Mouse (Mus musculus) embryonic fibroblast, embryonic 13.5 days (primary cell): ENCODE data around the gene Rnase1. TPM values are rescaled to one million over a fixed set of nuclear protein-coding genes. Genes with fewer than 3 reads are reported as not detected.
"Not testable (repeated sequence)": the region's sequence is repeated elsewhere in the genome, so short reads cannot be mapped to it uniquely, and the experiment has no call there.

ENCODE experiments used
- H3K27ac ChIP-seq: 2 replicates; pipeline ENCODE4 v1.5.1; 2012; ENCODE audit warnings: low read length, control low read depth, inconsistent platforms; ENCODE audit not compliant: insufficient read depth
- H3K4me1 ChIP-seq: 2 replicates; pipeline ENCODE4 v1.6.1; 2011; ENCODE audit warnings: low read length; ENCODE audit not compliant: control insufficient read depth, insufficient read depth
- H3K4me3 ChIP-seq: 2 replicates; pipeline ENCODE4 v1.5.1; 2011; ENCODE audit warnings: mild to moderate bottlenecking, control low read depth, low read length; ENCODE audit not compliant: insufficient read depth
- CTCF ChIP-seq: IDR thresholded peaks from 2 replicates; pipeline ENCODE4 v1.5.1; 2011; ENCODE audit warnings: mild to moderate bottlenecking, control low read depth, low read length, moderate library complexity, borderline replicate concordance; ENCODE audit not compliant: insufficient read depth
- POLR2A ChIP-seq: IDR thresholded peaks from 2 replicates; pipeline ENCODE4 v1.6.1; 2011; ENCODE audit warnings: low read depth, mild to moderate bottlenecking, control low read depth, low read length, moderate library complexity
- polyA plus RNA-seq: library from polyadenylated mRNA; stranded (reverse); fragments of >200 nt; gene quantifications from 2 replicates; pipeline ENCODE4 v1.2.4, GENCODE M21; 2011; ENCODE audit warnings: low read depth; ENCODE audit not compliant: missing spikeins, insufficient read length

Gene Rnase1
- polyA plus RNA-seq, 1 experiment = not detected

GRCm38 (mm10) chr14:51113916-51114560 is 32.5 kb downstream of the Rnase1 start, which contains the start of gene Eddm3b:
Gene Eddm3b (plus strand): TSS chr14:51114426.
- no peak within 1 kb of the TSS for H3K27ac ChIP-seq
- no peak within 1 kb of the TSS for H3K4me3 ChIP-seq
- no peak for TF ChIP-seq POLR2A
- no peak for TF ChIP-seq CTCF
- no peaks in the 10 kb centered on the region for H3K4me1 ChIP-seq

DNA sequence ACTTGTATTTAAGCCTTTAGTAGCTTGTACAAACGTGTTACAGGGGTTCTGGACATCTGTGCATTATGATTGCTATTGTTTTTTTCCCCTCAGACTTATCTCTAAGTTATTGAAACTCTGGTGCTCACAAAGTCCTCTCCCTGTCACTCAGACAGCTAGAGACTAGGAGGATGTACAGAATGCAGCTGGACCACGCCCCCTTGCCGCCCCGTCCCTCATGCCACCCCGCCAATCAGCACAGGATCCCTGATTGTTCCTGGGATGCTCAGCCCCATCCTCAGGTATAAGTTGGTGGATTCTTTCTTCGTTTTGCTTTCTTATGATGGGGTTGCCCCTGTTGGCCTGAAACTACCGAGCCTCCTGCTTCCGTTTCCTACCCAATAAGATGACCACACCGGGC is 33.1 kb downstream of the Rnase1 start:
- H3K27ac ChIP-seq = no peak overlapping the region
- H3K4me3 ChIP-seq = no peak overlapping the region
- no peak for TF ChIP-seq POLR2A
- TF ChIP-seq CTCF = no peak
- H3K4me1 ChIP-seq = no peaks in the 10 kb centered on the region

DNA sequence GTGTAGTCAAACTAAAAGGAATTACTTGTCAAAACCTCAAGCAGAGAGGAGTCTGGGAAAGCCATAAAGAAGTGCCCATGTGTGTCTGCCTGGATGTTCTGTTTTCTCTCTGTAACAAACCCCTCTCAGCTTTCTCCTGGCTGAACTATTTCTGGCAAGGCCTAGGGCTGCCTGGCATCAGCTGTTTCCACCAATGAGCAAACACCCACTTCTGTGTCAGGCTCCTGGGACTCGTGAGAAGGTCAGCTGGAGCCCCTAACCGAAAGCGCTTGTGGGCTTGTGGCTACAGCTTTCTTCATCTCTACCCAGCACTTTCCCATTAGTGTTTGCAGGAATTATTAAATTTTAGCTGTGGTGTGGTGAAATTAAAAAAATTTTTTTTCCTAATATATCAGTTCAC is 34.6 kb downstream of the Rnase1 start:
- no peak for TF ChIP-seq CTCF
- no peak for TF ChIP-seq POLR2A

GRCm38 (mm10) chr14:51106449-51106967 is 40.1 kb downstream of the Rnase1 start:
- Histone ChIP-seq H3K4me3 (no peak overlapping the region), H3K4me1 (no peaks in the 10 kb centered on the region), H3K27ac (no peak overlapping the region)
- TF ChIP-seq POLR2A (no peak), CTCF (no peak)

More for the DNA sequence above, 34.6 kb downstream of the Rnase1 start:
- no peaks in the 10 kb centered on the region for H3K4me1 ChIP-seq
- H3K27ac ChIP-seq = no peak overlapping the region
- H3K4me3 ChIP-seq = no peak overlapping the region

DNA sequence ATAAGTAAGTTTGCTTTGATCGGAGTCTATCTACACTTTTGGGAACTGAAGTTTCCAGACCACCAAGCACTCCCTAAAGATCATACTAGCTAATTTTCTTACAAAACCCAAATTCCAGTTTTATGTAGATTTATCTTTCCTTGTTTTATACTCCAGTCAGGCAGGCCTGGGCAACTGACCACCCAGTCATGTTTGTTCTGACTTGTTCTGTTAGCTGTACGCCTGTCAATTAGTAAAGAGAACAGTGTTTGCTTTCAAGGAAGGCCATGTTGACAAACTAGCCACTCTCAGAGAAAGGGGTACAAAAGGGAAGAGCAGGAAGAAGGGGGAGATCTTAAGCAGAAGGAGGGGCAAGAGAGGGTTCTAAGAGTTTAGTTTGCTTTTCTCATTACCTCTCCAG is 42.2 kb downstream of the Rnase1 start:
- TF ChIP-seq CTCF (no peak), POLR2A (no peak)

DNA sequence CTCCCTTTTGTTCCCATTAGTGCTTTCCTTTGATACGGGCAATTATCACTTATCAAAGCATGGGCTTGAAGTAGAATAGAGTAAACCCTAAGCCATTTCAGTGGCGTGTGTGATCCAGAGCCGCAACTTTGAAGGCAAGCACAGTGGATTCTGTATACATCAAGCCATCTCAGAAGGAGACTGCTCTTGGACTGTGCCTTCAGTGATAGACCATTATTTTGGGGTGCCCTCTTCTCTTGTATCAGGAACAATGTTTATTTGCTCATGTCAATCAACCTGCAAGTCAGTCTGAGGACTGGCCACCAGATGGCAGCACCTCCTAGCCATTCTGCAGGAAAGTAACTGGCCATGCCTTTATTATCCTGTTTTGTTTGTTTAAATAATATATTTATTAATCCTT is 43.4 kb downstream of the Rnase1 start:
- Histone ChIP-seq H3K4me1 (no peaks in the 10 kb centered on the region), H3K27ac (no peak overlapping the region), H3K4me3 (no peak overlapping the region)
- TF ChIP-seq CTCF (peak; percentile 77; the same call in 1 of the 2 replicates), POLR2A (no peak)

More for the DNA sequence above, 42.2 kb downstream of the Rnase1 start:
- H3K4me3 ChIP-seq = no peak overlapping the region
- H3K27ac ChIP-seq = no peak overlapping the region
- H3K4me1 ChIP-seq = no peaks in the 10 kb centered on the region

GRCm38 (mm10) chr14:51101284-51101683 is 45.3 kb downstream of the Rnase1 start:
- TF ChIP-seq CTCF (no peak), POLR2A (no peak)
- Histone ChIP-seq H3K27ac (no peak overlapping the region), H3K4me1 (no peaks in the 10 kb centered on the region), H3K4me3 (no peak overlapping the region)

GRCm38 (mm10) chr14:51098921-51099320 is 47.7 kb downstream of the Rnase1 start:
- no peak overlapping the region for H3K4me3 ChIP-seq
- no peak overlapping the region for H3K27ac ChIP-seq
- no peak for TF ChIP-seq POLR2A
- TF ChIP-seq CTCF = no peak
- H3K4me1 ChIP-seq = peaks cover 5% of the 10 kb centered on the region; the same call in 1 of the 2 replicates

DNA sequence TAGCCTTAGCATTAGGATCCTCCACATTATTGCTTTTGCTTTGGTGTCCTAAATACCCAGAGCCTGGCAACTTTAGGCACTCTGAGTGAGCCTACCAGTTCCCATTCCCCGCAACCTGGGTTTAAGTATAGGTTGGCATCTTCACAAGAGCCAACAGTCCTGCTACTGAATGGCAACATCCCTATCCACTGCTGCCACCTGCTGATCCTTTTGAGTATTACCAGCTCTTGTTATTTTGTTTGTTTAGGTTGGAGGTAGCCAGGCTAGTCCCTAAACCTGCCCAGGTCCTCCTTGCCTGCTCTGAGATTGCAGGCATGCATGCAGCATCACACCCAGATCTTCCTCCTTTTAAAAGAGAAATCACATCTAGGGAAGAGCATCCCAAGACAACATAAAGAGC is 48.3 kb downstream of the Rnase1 start:
- not testable (repeated sequence) for H3K4me3 ChIP-seq, H3K27ac ChIP-seq, H3K4me1 ChIP-seq

- Histone ChIP-seq H3K27ac (no peak overlapping the region), H3K4me3 (no peak overlapping the region), H3K4me1 (peaks cover 5% of the 10 kb centered on the region; the same call in 1 of the 2 replicates)
- TF ChIP-seq CTCF (no peak), POLR2A (no peak)
Measured at GRCm38 (mm10) chr14:51095736-51096524, 50.7 kb downstream of the Rnase1 start.

Other genes with a start within 250 kb of the Rnase1 start
- gene Klhl33, start 249.3 kb downstream of the Rnase1 start, polyA plus RNA-seq = 0.47 and 0.65 TPM in 2 replicates
- 30.5 and 38.8 TPM in 2 replicates for gene Osgep, start 221.9 kb downstream of the Rnase1 start, polyA plus RNA-seq
- 62.4 and 68.1 TPM in 2 replicates for gene Apex1, start 221.8 kb downstream of the Rnase1 start, polyA plus RNA-seq
- 66.4 and 69.5 TPM in 2 replicates for gene Pip4p1, start 215.9 kb downstream of the Rnase1 start, polyA plus RNA-seq
- gene Pnp, start 215.7 kb downstream of the Rnase1 start, polyA plus RNA-seq = 64.5 and 79.4 TPM in 2 replicates
- gene Gm49342, start 202.3 kb downstream of the Rnase1 start, polyA plus RNA-seq = 22.3 and 51.1 TPM in 2 replicates
- 0.49 and 0.70 TPM in 2 replicates for gene Pnp2, start 190.8 kb downstream of the Rnase1 start, polyA plus RNA-seq
- 0.68 and 0.87 TPM in 2 replicates for gene Rnase10, start 139.0 kb downstream of the Rnase1 start, polyA plus RNA-seq
- not detected in 2 replicates for gene Rnase9, start 104.9 kb downstream of the Rnase1 start, polyA plus RNA-seq
- gene Rnase11, start 96.6 kb downstream of the Rnase1 start, polyA plus RNA-seq = not detected in 2 replicates
- gene Rnase12, start 89.1 kb downstream of the Rnase1 start, polyA plus RNA-seq = not detected in 2 replicates
- gene Olfr750, start 72.3 kb downstream of the Rnase1 start, polyA plus RNA-seq = not detected in 2 replicates
- gene Rnase4, start 55.7 kb downstream of the Rnase1 start, polyA plus RNA-seq = 116 and 134 TPM in 2 replicates
- 11.4 TPM in 2 replicates for gene Ang, start 55.6 kb downstream of the Rnase1 start, polyA plus RNA-seq
- gene Eddm3b, start 32.4 kb downstream of the Rnase1 start, polyA plus RNA-seq = not detected in 2 replicates
- not detected in 2 replicates for gene Rnase6, start 22.9 kb downstream of the Rnase1 start, polyA plus RNA-seq
- gene Rnase2b, start 15.5 kb upstream of the Rnase1 start, polyA plus RNA-seq = not detected in 2 replicates
- gene Ang2, start 52.4 kb upstream of the Rnase1 start, polyA plus RNA-seq = not detected in 2 replicates
- not detected in 2 replicates for gene Ear14, start 56.6 kb upstream of the Rnase1 start, polyA plus RNA-seq
- not detected in 2 replicates for gene Rnase2a, start 109.3 kb upstream of the Rnase1 start, polyA plus RNA-seq
- not detected in 2 replicates for gene Gm7247, start 215.0 kb upstream of the Rnase1 start, polyA plus RNA-seq